Mouse (Mus musculus) erythroblast, adult 5-6 weeks (primary cell): ENCODE data around the gene E2f2. TPM values are rescaled to one million over a fixed set of nuclear protein-coding genes. Genes with fewer than 3 reads are reported as not detected.
A peak's percentile ranks its signal among the peaks of the same experiment; 100 is the strongest.

Experiments
- ATAC-seq: replicated peaks from 2 replicates; pipeline ENCODE4 v1.8.0; 2016; ENCODE audit warnings: moderate number of reproducible peaks, mild to moderate bottlenecking, moderate TSS enrichment, inconsistent platforms; ENCODE audit not compliant: poor library complexity, low FRiP score, severe bottlenecking
- total RNA-seq, 2 experiments: library from RNA; stranded (forward) in 1 of 2; stranded (reverse) in 1 of 2; fragments of 150-400 nt in 1 of 2; fragments of 200-764, 138-1000 nt in 1 of 2; gene quantifications; 2 replicates each; pipeline versions ENCODE4 v1.2.3 to v1.2.4; 2015 to 2017; ENCODE audit warnings: low replicate concordance in 2 of 2

E2f2 gene
- total RNA-seq, 2 experiments from 2014 or later: 226 to 364 TPM

GRCm38 (mm10) chr4:136227408-136227807 lies 55.2 kb downstream of the E2f2 start:
- ATAC-seq: no peak

- no peak for ATAC-seq
Measured at GRCm38 (mm10) chr4:136228640-136229039, 56.4 kb downstream of the E2f2 start.

GRCm38 (mm10) chr4:136238669-136239068 lies 66.5 kb downstream of the E2f2 start:
- ATAC-seq: no peak

- ATAC-seq: no peak
Measured at GRCm38 (mm10) chr4:136239111-136239510, 66.9 kb downstream of the E2f2 start.

- peak; percentile 75 for ATAC-seq
Measured at GRCm38 (mm10) chr4:136239622-136240021, 67.4 kb downstream of the E2f2 start.

- no peak for ATAC-seq
Measured at GRCm38 (mm10) chr4:136240123-136240522, 67.9 kb downstream of the E2f2 start.

- no peak for ATAC-seq
Measured at GRCm38 (mm10) chr4:136240955-136241354, 68.8 kb downstream of the E2f2 start.

GRCm38 (mm10) chr4:136242065-136242703 lies 70.0 kb downstream of the E2f2 start:
- ATAC-seq: no peak

GRCm38 (mm10) chr4:136242728-136243127 lies 70.5 kb downstream of the E2f2 start:
- no peak for ATAC-seq

- ATAC-seq: no peak
Measured at GRCm38 (mm10) chr4:136244208-136244607, 72.0 kb downstream of the E2f2 start.

Other genes starting within 250 kb of the E2f2 start
- 17.3 and 45.4 TPM in 2 replicates for gene Hmgcl, start 225.9 kb upstream of the E2f2 start, total RNA-seq (2015; ENCODE audit: low replicate concordance)
- gene Hmgcl, start 225.9 kb upstream of the E2f2 start, total RNA-seq (2017; ENCODE audit: low replicate concordance): 15.6 and 15.8 TPM in 2 replicates
- 2.3 and 7.9 TPM in 2 replicates for gene Gale, start 208.7 kb upstream of the E2f2 start, total RNA-seq (2015; ENCODE audit: low replicate concordance)
- gene Gale, start 208.7 kb upstream of the E2f2 start, total RNA-seq (2017; ENCODE audit: low replicate concordance): 2.3 and 4.2 TPM in 2 replicates
- gene Lypla2, start 199.8 kb upstream of the E2f2 start, total RNA-seq (2015; ENCODE audit: low replicate concordance): 14.6 and 25.2 TPM in 2 replicates
- gene Lypla2, start 199.8 kb upstream of the E2f2 start, total RNA-seq (2017; ENCODE audit: low replicate concordance): 4.5 and 6.1 TPM in 2 replicates
- 24.4 and 34.5 TPM in 2 replicates for gene Pithd1, start 185.1 kb upstream of the E2f2 start, total RNA-seq (2015; ENCODE audit: low replicate concordance)
- gene Pithd1, start 185.1 kb upstream of the E2f2 start, total RNA-seq (2017; ENCODE audit: low replicate concordance): 72.0 and 131 TPM in 2 replicates
- 35.7 and 44.5 TPM in 2 replicates for gene Eloa, start 150.6 kb upstream of the E2f2 start, total RNA-seq (2015; ENCODE audit: low replicate concordance)
- 40.0 and 53.8 TPM in 2 replicates for gene Eloa, start 150.6 kb upstream of the E2f2 start, total RNA-seq (2017; ENCODE audit: low replicate concordance)
- 304 and 345 TPM in 2 replicates for gene Rpl11, start 119.0 kb upstream of the E2f2 start, total RNA-seq (2015; ENCODE audit: low replicate concordance)
- 128 and 153 TPM in 2 replicates for gene Rpl11, start 119.0 kb upstream of the E2f2 start, total RNA-seq (2017; ENCODE audit: low replicate concordance)
- gene Id3, start 28.9 kb upstream of the E2f2 start, total RNA-seq (2015; ENCODE audit: low replicate concordance): not detected in 2 replicates
- gene Id3, start 28.9 kb upstream of the E2f2 start, total RNA-seq (2017; ENCODE audit: low replicate concordance): not detected in 2 replicates
- 0.19 TPM in 1 of 2 replicates, not detected in the other for gene Asap3, start 34.0 kb downstream of the E2f2 start, total RNA-seq (2015; ENCODE audit: low replicate concordance)
- gene Asap3, start 34.0 kb downstream of the E2f2 start, total RNA-seq (2017; ENCODE audit: low replicate concordance): 0.43 TPM in 1 of 2 replicates, not detected in the other
- gene Tcea3, start 75.3 kb downstream of the E2f2 start, total RNA-seq (2015; ENCODE audit: low replicate concordance): not detected in 2 replicates
- gene Tcea3, start 75.3 kb downstream of the E2f2 start, total RNA-seq (2017; ENCODE audit: low replicate concordance): not detected in 2 replicates
- 2.5 and 2.7 TPM in 2 replicates for gene Zfp46, start 112.3 kb downstream of the E2f2 start, total RNA-seq (2015; ENCODE audit: low replicate concordance)
- gene Zfp46, start 112.3 kb downstream of the E2f2 start, total RNA-seq (2017; ENCODE audit: low replicate concordance): 2.8 and 7.0 TPM in 2 replicates
- gene Hnrnpr, start 138.5 kb downstream of the E2f2 start, total RNA-seq (2015; ENCODE audit: low replicate concordance): 41.1 and 67.9 TPM in 2 replicates
- gene Hnrnpr, start 138.5 kb downstream of the E2f2 start, total RNA-seq (2017; ENCODE audit: low replicate concordance): 112 and 119 TPM in 2 replicates